Mouse (Mus musculus): ENCODE results near the gene B3gnt4.

Gene B3gnt4

GRCm38 (mm10) chr5:123525916-123526495 is 15.7 kb downstream of the B3gnt4 start:
- DNase-seq (ENCODE audit: low read depth, low spot score), result no peak

- DNase-seq (ENCODE audit: low read depth, low spot score), result no peak
Observed at GRCm38 (mm10) chr5:123528641-123529040, 18.4 kb downstream of the B3gnt4 start.

- DNase-seq (ENCODE audit: low read depth, low spot score), result no peak
Observed at GRCm38 (mm10) chr5:123530056-123530455, 19.8 kb downstream of the B3gnt4 start.

- no peak for DNase-seq (ENCODE audit: low read depth, low spot score)
Observed at GRCm38 (mm10) chr5:123533801-123534200, 23.5 kb downstream of the B3gnt4 start.

GRCm38 (mm10) chr5:123555693-123556092 is 45.4 kb downstream of the B3gnt4 start:
- no peak for DNase-seq (ENCODE audit: low read depth, low spot score)

- DNase-seq (ENCODE audit: low read depth, low spot score), result no peak
Observed at GRCm38 (mm10) chr5:123556451-123556850, 46.2 kb downstream of the B3gnt4 start.

- DNase-seq (ENCODE audit: low read depth, low spot score), result no peak
Observed at GRCm38 (mm10) chr5:123559588-123559987, 49.3 kb downstream of the B3gnt4 start.

- DNase-seq (ENCODE audit: low read depth, low spot score), result no peak
Observed at GRCm38 (mm10) chr5:123561128-123561527, 50.9 kb downstream of the B3gnt4 start.

Data from CD4-positive helper T cell, adult 2 months (primary cell).